Mouse (Mus musculus): ENCODE measurements around the gene Armc2. TPM values are rescaled to one million over a fixed set of nuclear protein-coding genes. Genes with fewer than 3 reads are reported as not detected.

Armc2 gene
- polyA plus RNA-seq, 1 experiment from 2014 or later, result 0.82 TPM

DNA sequence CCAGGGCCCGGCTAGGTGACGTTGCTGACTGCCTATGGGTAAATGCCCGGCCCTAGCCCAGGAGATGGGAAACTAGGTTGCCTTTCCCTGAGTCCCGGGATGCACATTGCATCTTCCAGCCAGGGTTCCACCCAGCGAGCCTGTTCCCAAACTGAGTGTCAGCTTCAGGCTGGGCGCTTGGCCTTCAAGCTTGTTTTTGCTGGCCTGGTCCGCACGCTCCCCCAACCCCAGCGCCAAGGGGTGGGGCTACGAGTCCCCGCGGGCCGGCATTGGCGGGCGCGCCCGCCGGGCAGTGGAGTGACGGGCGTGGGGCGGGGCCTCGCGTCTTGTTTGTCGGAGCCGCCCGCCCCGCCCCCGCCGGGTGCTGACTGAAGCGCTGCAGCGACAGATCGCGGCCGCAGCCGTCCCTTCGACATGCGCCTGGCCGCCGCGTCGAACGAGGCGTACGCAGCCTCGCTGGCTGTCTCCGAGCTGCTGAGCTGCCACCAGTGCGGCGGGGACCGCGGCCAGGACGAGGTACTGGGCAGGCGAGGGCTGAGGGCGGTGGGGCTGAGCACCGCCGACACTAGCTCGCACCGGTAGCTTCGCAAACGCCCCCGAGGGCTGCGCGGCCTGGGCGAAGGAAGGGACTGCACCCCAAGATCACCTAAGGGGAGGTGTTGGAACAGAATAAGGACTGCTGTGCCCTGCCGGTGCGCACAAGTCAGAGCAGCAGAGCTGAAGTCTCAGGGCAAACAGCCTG lies 131.0 kb downstream of the Armc2 start:
- Histone ChIP-seq H3K27ac (ENCODE audit: low read depth, low read length) (peak overlapping the region; percentile 98), H3K9ac (ENCODE audit: low read depth, low read length) (peak overlapping the region; percentile 86), H3K4me2 (peak overlapping the region; percentile 92), H3K9me3 (replicated peaks; ENCODE audit: control insufficient read depth, low read length) (no peaks in the 10 kb centered on the region), H3K36me3 (ENCODE audit: control insufficient read depth, insufficient read depth, low read length) (no peaks in the 10 kb centered on the region), H3K4me1 (ENCODE audit: control insufficient read depth, insufficient read depth, low read length) (peaks cover 10% of the 10 kb centered on the region), H3K27me3 (ENCODE audit: control insufficient read depth, insufficient read depth, low read length) (no peaks in the 10 kb centered on the region), H3K4me3 (ENCODE audit: low read depth, low read length) (peak overlapping the region; percentile 74)
- WGBS (ENCODE audit: insufficient replicate concordance), result under 1% methylated on average over 64 of the region's 65 CpGs
- ATAC-seq (replicated peaks; ENCODE audit: insufficient number of reproducible peaks, low FRiP score, low TSS enrichment), result peak; percentile 98

DNA sequence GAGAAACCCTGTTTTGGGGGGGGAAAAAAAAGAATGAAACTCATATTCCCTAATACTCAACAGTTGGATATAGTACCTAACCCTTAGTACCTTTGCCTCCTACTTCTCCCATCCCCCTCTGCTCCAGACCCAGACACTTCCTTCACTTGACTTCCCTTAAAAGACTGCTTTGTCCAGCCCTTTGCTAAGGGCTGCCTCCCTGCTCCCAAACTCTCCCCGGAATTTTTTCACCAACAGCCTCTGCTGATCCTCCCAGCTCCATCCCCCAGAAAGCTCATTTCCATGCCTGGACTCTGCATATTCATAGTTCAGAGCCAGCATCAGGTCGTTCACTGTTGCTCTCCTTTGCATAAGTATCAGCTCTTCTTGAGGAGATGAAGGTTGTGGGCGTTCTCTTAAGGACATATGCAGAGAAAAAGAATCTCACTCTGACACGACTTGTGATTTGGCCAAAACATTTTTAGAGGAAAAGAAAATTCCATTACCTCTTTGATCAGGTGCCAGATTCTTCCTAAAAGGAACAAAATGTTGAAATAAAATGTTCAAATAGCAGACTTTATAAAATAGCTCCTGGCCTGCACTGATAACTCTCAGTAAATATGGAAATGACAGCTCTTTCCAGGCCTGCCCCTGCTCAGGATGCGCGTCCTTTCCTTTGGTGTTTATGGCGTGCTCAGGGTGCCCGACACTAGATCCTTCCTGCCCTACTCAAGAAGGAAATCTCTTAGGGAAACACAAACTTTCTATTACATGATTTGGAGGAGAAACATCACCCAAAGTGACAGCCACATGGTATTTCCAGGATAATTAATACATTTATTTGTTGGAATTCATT lies 134.3 kb downstream of the Armc2 start:
- Histone ChIP-seq H3K4me3 (ENCODE audit: low read depth, low read length) (no peak overlapping the region), H3K36me3 (ENCODE audit: control insufficient read depth, insufficient read depth, low read length) (no peaks in the 10 kb centered on the region), H3K27ac (ENCODE audit: low read depth, low read length) (no peak overlapping the region), H3K9me3 (replicated peaks; ENCODE audit: control insufficient read depth, low read length) (no peaks in the 10 kb centered on the region), H3K27me3 (ENCODE audit: control insufficient read depth, insufficient read depth, low read length) (no peaks in the 10 kb centered on the region), H3K4me2 (no peak overlapping the region), H3K4me1 (ENCODE audit: control insufficient read depth, insufficient read depth, low read length) (peaks cover 17% of the 10 kb centered on the region), H3K9ac (ENCODE audit: low read depth, low read length) (no peak overlapping the region)
- no peak for ATAC-seq (replicated peaks; ENCODE audit: insufficient number of reproducible peaks, low FRiP score, low TSS enrichment)
- 54% methylated on average over 8 of the region's 8 CpGs for WGBS (ENCODE audit: insufficient replicate concordance)

DNA sequence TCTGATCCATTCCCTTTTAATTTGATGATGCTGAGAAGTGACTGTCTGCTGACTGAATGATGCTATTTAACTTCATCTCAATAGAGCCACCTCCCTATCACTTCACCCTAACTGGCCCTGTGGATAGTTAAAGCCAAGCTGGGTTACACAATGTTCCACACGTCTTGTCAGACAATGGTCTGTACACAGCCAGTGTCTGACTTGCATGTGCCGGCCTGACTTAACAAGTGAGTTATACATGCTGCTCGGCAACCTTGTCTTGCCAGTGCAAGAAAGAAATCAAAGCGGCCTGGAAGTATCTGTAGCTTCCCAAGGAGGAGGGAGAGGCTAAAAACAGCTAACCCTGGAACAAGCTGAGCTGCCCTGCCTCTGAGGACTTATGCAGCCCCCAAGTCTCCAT lies 136.8 kb downstream of the Armc2 start:
- H3K27me3 ChIP-seq (ENCODE audit: control insufficient read depth, insufficient read depth, low read length), result no peaks in the 10 kb centered on the region
- H3K9me3 ChIP-seq (replicated peaks; ENCODE audit: control insufficient read depth, low read length), result no peaks in the 10 kb centered on the region
- ATAC-seq (replicated peaks; ENCODE audit: insufficient number of reproducible peaks, low FRiP score, low TSS enrichment), result no peak
- WGBS (ENCODE audit: insufficient replicate concordance), result 43% methylated on average over 4 of the region's 4 CpGs
- H3K36me3 ChIP-seq (ENCODE audit: control insufficient read depth, insufficient read depth, low read length), result no peaks in the 10 kb centered on the region
- no peak overlapping the region for H3K27ac ChIP-seq (ENCODE audit: low read depth, low read length)
- no peak overlapping the region for H3K4me2 ChIP-seq
- H3K4me1 ChIP-seq (ENCODE audit: control insufficient read depth, insufficient read depth, low read length), result peaks cover 8% of the 10 kb centered on the region
- no peak overlapping the region for H3K4me3 ChIP-seq (ENCODE audit: low read depth, low read length)
- H3K9ac ChIP-seq (ENCODE audit: low read depth, low read length), result no peak overlapping the region

DNA sequence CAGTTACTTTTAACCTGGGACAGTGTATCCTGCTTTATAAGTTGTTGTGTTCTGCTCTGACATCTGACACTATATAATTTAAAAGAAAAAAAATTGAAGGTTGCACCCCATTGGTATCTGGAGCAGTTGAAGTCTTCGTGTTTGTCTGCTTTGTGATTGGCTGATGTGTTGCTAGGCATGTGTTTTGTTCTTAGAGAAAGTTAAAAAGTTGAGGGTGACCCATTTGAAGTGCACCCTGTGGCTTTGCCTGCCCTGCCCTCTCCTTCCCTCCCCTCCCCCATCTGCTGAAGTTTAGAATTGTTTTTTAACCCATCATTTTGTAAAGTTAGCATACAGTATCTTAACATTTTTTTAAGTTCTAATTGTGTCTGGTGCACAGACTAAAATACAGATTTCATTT lies 137.5 kb downstream of the Armc2 start:
- Histone ChIP-seq H3K36me3 (ENCODE audit: control insufficient read depth, insufficient read depth, low read length) (no peaks in the 10 kb centered on the region), H3K27ac (ENCODE audit: low read depth, low read length) (no peak overlapping the region), H3K27me3 (ENCODE audit: control insufficient read depth, insufficient read depth, low read length) (no peaks in the 10 kb centered on the region), H3K4me2 (no peak overlapping the region), H3K9me3 (replicated peaks; ENCODE audit: control insufficient read depth, low read length) (no peaks in the 10 kb centered on the region), H3K9ac (ENCODE audit: low read depth, low read length) (no peak overlapping the region), H3K4me3 (ENCODE audit: low read depth, low read length) (no peak overlapping the region), H3K4me1 (ENCODE audit: control insufficient read depth, insufficient read depth, low read length) (peaks cover 8% of the 10 kb centered on the region)
- 19% methylated on average over 1 of the region's 1 CpGs for WGBS (ENCODE audit: insufficient replicate concordance)
- ATAC-seq (replicated peaks; ENCODE audit: insufficient number of reproducible peaks, low FRiP score, low TSS enrichment), result no peak

DNA sequence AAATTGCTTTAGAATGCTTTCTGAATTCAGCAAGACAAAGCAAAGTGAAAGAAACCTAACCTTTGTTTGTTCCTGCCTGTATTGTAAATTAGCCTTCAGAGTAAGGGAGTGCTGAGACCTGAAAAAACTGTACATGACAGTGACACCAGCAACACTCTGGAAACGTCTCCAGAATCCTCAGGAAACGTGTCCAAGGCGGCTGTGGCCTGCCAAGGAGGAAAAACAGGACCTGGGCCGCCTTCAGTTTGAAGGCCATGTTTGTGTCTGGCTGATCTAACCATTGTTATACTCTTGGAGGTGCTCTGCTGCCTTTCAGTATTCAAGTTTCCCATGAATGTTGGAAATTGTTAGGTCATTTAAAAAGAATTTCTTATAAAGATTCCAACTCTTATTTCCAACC lies 138.0 kb downstream of the Armc2 start:
- H3K4me1 ChIP-seq (ENCODE audit: control insufficient read depth, insufficient read depth, low read length), result peaks cover 8% of the 10 kb centered on the region
- H3K27me3 ChIP-seq (ENCODE audit: control insufficient read depth, insufficient read depth, low read length), result no peaks in the 10 kb centered on the region
- ATAC-seq (replicated peaks; ENCODE audit: insufficient number of reproducible peaks, low FRiP score, low TSS enrichment), result no peak
- no peaks in the 10 kb centered on the region for H3K9me3 ChIP-seq (replicated peaks; ENCODE audit: control insufficient read depth, low read length)
- 43% methylated on average over 4 of the region's 4 CpGs for WGBS (ENCODE audit: insufficient replicate concordance)
- no peaks in the 10 kb centered on the region for H3K36me3 ChIP-seq (ENCODE audit: control insufficient read depth, insufficient read depth, low read length)
- no peak overlapping the region for H3K4me3 ChIP-seq (ENCODE audit: low read depth, low read length)
- H3K4me2 ChIP-seq, result no peak overlapping the region
- H3K27ac ChIP-seq (ENCODE audit: low read depth, low read length), result no peak overlapping the region
- no peak overlapping the region for H3K9ac ChIP-seq (ENCODE audit: low read depth, low read length)

DNA sequence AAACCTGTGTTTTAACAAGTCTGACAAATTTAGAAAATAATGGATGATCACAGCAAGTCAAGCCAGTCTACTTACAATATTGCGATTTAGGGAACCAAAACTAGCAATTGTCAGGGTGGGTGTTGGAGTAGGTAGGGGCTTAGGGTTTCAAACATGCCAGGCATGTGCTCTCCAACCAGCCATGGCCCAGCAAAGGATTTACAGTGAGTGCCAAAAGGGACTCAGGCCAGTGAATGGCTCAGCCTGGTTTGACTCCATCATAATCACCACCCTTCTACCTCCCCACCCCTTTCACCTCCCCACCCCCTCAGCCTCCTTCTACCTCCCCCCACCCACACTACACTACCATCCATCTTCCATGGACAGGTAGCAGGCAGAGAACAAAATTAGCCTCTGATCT lies 138.6 kb downstream of the Armc2 start:
- WGBS (ENCODE audit: insufficient replicate concordance), result 83% methylated on average over 1 of the region's 1 CpGs
- Histone ChIP-seq H3K36me3 (ENCODE audit: control insufficient read depth, insufficient read depth, low read length) (no peaks in the 10 kb centered on the region), H3K9ac (ENCODE audit: low read depth, low read length) (no peak overlapping the region), H3K4me2 (no peak overlapping the region), H3K27ac (ENCODE audit: low read depth, low read length) (no peak overlapping the region), H3K9me3 (replicated peaks; ENCODE audit: control insufficient read depth, low read length) (no peaks in the 10 kb centered on the region), H3K4me3 (ENCODE audit: low read depth, low read length) (no peak overlapping the region), H3K27me3 (ENCODE audit: control insufficient read depth, insufficient read depth, low read length) (no peaks in the 10 kb centered on the region), H3K4me1 (ENCODE audit: control insufficient read depth, insufficient read depth, low read length) (peaks cover 8% of the 10 kb centered on the region)
- ATAC-seq (replicated peaks; ENCODE audit: insufficient number of reproducible peaks, low FRiP score, low TSS enrichment), result no peak

DNA sequence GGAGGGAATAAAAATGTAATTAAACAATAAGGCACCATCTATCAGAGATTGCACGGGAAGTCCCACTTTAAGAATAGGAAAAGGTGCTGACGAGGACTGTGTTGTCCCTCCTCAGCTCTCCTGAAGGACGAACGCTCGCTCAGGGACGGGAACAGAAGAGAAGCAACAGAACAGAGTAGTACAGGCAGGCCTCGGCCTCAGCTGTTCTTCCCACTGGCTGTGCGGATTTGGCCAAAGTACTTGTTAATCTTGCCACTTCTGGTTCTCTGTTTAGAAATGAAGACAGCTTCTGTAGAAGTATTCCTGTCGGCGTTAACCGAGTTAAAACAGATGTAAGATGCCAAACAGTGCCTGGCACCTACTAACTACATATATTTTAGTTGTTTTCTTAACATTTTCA lies 139.9 kb downstream of the Armc2 start:
- Histone ChIP-seq H3K4me3 (ENCODE audit: low read depth, low read length) (no peak overlapping the region), H3K9me3 (replicated peaks; ENCODE audit: control insufficient read depth, low read length) (no peaks in the 10 kb centered on the region), H3K27me3 (ENCODE audit: control insufficient read depth, insufficient read depth, low read length) (no peaks in the 10 kb centered on the region), H3K9ac (ENCODE audit: low read depth, low read length) (no peak overlapping the region), H3K36me3 (ENCODE audit: control insufficient read depth, insufficient read depth, low read length) (no peaks in the 10 kb centered on the region), H3K4me1 (ENCODE audit: control insufficient read depth, insufficient read depth, low read length) (peaks cover 8% of the 10 kb centered on the region), H3K27ac (ENCODE audit: low read depth, low read length) (no peak overlapping the region), H3K4me2 (no peak overlapping the region)
- WGBS (ENCODE audit: insufficient replicate concordance), result 70% methylated on average over 11 of the region's 11 CpGs
- no peak for ATAC-seq (replicated peaks; ENCODE audit: insufficient number of reproducible peaks, low FRiP score, low TSS enrichment)

DNA sequence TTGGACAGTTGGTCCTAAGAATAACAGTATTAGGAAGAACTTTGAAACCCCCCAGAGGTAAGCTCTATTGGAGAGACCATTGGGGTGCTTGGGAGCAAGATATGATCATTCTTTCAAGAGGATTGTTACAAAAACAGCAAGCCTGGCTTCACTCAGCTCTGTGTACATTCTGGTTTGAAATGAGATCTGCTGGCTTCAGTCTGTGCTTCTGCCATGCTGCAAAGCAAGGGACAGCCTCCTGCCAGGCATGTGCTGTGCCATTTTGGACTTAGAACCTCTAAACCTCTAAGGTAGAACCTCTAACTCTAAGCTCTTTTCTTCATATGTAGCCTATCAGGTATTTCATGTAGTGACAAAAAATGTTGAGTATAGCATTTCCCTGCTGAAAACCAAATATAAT lies 142.6 kb downstream of the Armc2 start:
- H3K9ac ChIP-seq (ENCODE audit: low read depth, low read length), result no peak overlapping the region
- H3K4me2 ChIP-seq, result no peak overlapping the region
- H3K9me3 ChIP-seq (replicated peaks; ENCODE audit: control insufficient read depth, low read length), result no peaks in the 10 kb centered on the region
- H3K4me1 ChIP-seq (ENCODE audit: control insufficient read depth, insufficient read depth, low read length), result no peaks in the 10 kb centered on the region
- no peak overlapping the region for H3K4me3 ChIP-seq (ENCODE audit: low read depth, low read length)
- no peaks in the 10 kb centered on the region for H3K36me3 ChIP-seq (ENCODE audit: control insufficient read depth, insufficient read depth, low read length)
- no peak for ATAC-seq (replicated peaks; ENCODE audit: insufficient number of reproducible peaks, low FRiP score, low TSS enrichment)
- no peaks in the 10 kb centered on the region for H3K27me3 ChIP-seq (ENCODE audit: control insufficient read depth, insufficient read depth, low read length)
- no peak overlapping the region for H3K27ac ChIP-seq (ENCODE audit: low read depth, low read length)

Measured in heart, embryonic 11.5 days (tissue).